Mouse (Mus musculus) hindlimb bud, embryonic 11.5 days (tissue): ENCODE results near the gene Ifi205.
"Not testable (repeated sequence)": the region's sequence is repeated elsewhere in the genome, so short reads cannot be mapped to it uniquely, and the experiment has no call there.

Experiments used
- DNase-seq: peaks from one replicate; pipeline ENCODE4 v3.0.0-alpha.2; 2012; ENCODE audit warnings: low read depth, low spot score; ENCODE audit errors: extremely low spot score

Ifi205 gene

GRCm38 (mm10) chr1:174031698-174032097, at the start of gene Ifi205:
TSS of gene Ifi205 (minus strand) at chr1:174031810.
- no peak for DNase-seq

- DNase-seq = no peak
Measured at GRCm38 (mm10) chr1:174066305-174066704, 34.7 kb upstream of the Ifi205 start, which contains the start of gene Olfr430. TSS of gene Olfr430 (plus strand) at chr1:174066605.

- DNase-seq = no peak
Measured at GRCm38 (mm10) chr1:174055248-174055647, 23.6 kb upstream of the Ifi205 start.

GRCm38 (mm10) chr1:174052981-174053380, 21.4 kb upstream of the Ifi205 start:
- DNase-seq = no peak

- DNase-seq = no peak
Measured at GRCm38 (mm10) chr1:174051931-174052536, 20.4 kb upstream of the Ifi205 start.

- DNase-seq = no peak
Measured at GRCm38 (mm10) chr1:174051515-174051914, 19.9 kb upstream of the Ifi205 start.

GRCm38 (mm10) chr1:174050532-174050931, 18.9 kb upstream of the Ifi205 start:
- DNase-seq = no peak

- not testable (repeated sequence) for DNase-seq
Measured at GRCm38 (mm10) chr1:174049357-174049756, 17.7 kb upstream of the Ifi205 start.

GRCm38 (mm10) chr1:174048893-174049292, 17.3 kb upstream of the Ifi205 start, which contains the start of gene Olfr432:
TSS of gene Olfr432 (plus strand) at chr1:174049205.
- no peak for DNase-seq

- not testable (repeated sequence) for DNase-seq
Measured at GRCm38 (mm10) chr1:174048227-174048626, 16.6 kb upstream of the Ifi205 start.

- DNase-seq = no peak
Measured at GRCm38 (mm10) chr1:174044431-174044830, 12.8 kb upstream of the Ifi205 start.

GRCm38 (mm10) chr1:174042091-174042884, 10.7 kb upstream of the Ifi205 start:
- DNase-seq = not testable (repeated sequence)

- DNase-seq = no peak
Measured at GRCm38 (mm10) chr1:174040523-174041177, 9.0 kb upstream of the Ifi205 start, which contains the start of gene Olfr433. TSS of gene Olfr433 (plus strand) at chr1:174040705.

GRCm38 (mm10) chr1:174038480-174038879, 6.9 kb upstream of the Ifi205 start:
- no peak for DNase-seq

GRCm38 (mm10) chr1:174035841-174036240, 4.2 kb upstream of the Ifi205 start:
- DNase-seq = no peak

GRCm38 (mm10) chr1:174007050-174007449, 24.6 kb downstream of the Ifi205 start:
- DNase-seq = not testable (repeated sequence)

GRCm38 (mm10) chr1:174004352-174005109, 27.1 kb downstream of the Ifi205 start:
- not testable (repeated sequence) for DNase-seq

GRCm38 (mm10) chr1:173995003-173995402, 36.6 kb downstream of the Ifi205 start:
- no peak for DNase-seq

GRCm38 (mm10) chr1:173982694-173983305, 48.8 kb downstream of the Ifi205 start, which contains the start of gene Ifi202b:
TSS of gene Ifi202b (minus strand) at chr1:173982744.
- not testable (repeated sequence) for DNase-seq

GRCm38 (mm10) chr1:173981038-173981437, 50.6 kb downstream of the Ifi205 start:
- DNase-seq = not testable (repeated sequence)
